Mouse (Mus musculus): ENCODE results near the gene Rap1a. TPM values are rescaled to one million over a fixed set of nuclear protein-coding genes. Genes with fewer than 3 reads are reported as not detected.

Gene Rap1a
- polyA plus RNA-seq (2012): 2.1 and 3.8 TPM in 2 replicates

- H3K4me1 ChIP-seq (ENCODE audit: control insufficient read depth): peaks cover 82% of the 10 kb centered on the region
- TF ChIP-seq GATA1 (IDR thresholded peaks at IDR 0.05; ENCODE audit: low read length): 0 out of 2 replicates have a peak, but pooled peaks have one; percentile 8
- no peak for TF ChIP-seq TAL1 (IDR thresholded peaks at IDR 0.05; ENCODE audit: low read length)
These were observed at the start of gene Rap1a for GRCm38 (mm10) chr3:105801191-105802166. TSS of gene Rap1a (minus strand) at chr3:105801336.

GRCm38 (mm10) chr3:105846294-105847069 lies 45.3 kb upstream of the Rap1a start:
- H3K27me3 ChIP-seq (ENCODE audit: control insufficient read depth): peaks cover 6% of the 10 kb centered on the region; the same call in 1 of the 2 replicates
- no peaks in the 10 kb centered on the region for H3K36me3 ChIP-seq (ENCODE audit: control insufficient read depth)
- H3K4me3 ChIP-seq (replicated peaks): no peak overlapping the region
- TF ChIP-seq TAL1 (IDR thresholded peaks at IDR 0.05; ENCODE audit: low read length) (no peak), GATA1 (IDR thresholded peaks at IDR 0.05; ENCODE audit: low read length) (no peak)
- H3K4me1 ChIP-seq (ENCODE audit: control insufficient read depth): peaks cover 11% of the 10 kb centered on the region
- H3K9me3 ChIP-seq (ENCODE audit: control insufficient read depth, low read length): no peaks in the 10 kb centered on the region

More at GRCm38 (mm10) chr3:105801191-105802166, at the start of gene Rap1a:
- Histone ChIP-seq H3K9me3 (ENCODE audit: control insufficient read depth, low read length) (no peaks in the 10 kb centered on the region), H3K36me3 (ENCODE audit: control insufficient read depth) (peaks cover 9% of the 10 kb centered on the region), H3K4me3 (replicated peaks) (peak within 1 kb of the TSS; percentile 99), H3K27me3 (ENCODE audit: control insufficient read depth) (no peaks in the 10 kb centered on the region)

GRCm38 (mm10) chr3:105839836-105840235 lies 38.7 kb upstream of the Rap1a start:
- Histone ChIP-seq H3K4me1 (ENCODE audit: control insufficient read depth) (peaks cover 20% of the 10 kb centered on the region), H3K9me3 (ENCODE audit: control insufficient read depth, low read length) (no peaks in the 10 kb centered on the region), H3K27me3 (ENCODE audit: control insufficient read depth) (peaks cover 2% of the 10 kb centered on the region; the same call in 1 of the 2 replicates), H3K4me3 (replicated peaks) (no peak overlapping the region), H3K36me3 (ENCODE audit: control insufficient read depth) (no peaks in the 10 kb centered on the region)
- TF ChIP-seq GATA1 (IDR thresholded peaks at IDR 0.05; ENCODE audit: low read length) (no peak), TAL1 (IDR thresholded peaks at IDR 0.05; ENCODE audit: low read length) (no peak)

GRCm38 (mm10) chr3:105838655-105839054 lies 37.5 kb upstream of the Rap1a start:
- peaks cover 2% of the 10 kb centered on the region; the same call in 1 of the 2 replicates for H3K27me3 ChIP-seq (ENCODE audit: control insufficient read depth)
- H3K4me1 ChIP-seq (ENCODE audit: control insufficient read depth): peaks cover 16% of the 10 kb centered on the region
- no peak overlapping the region for H3K4me3 ChIP-seq (replicated peaks)
- H3K9me3 ChIP-seq (ENCODE audit: control insufficient read depth, low read length): no peaks in the 10 kb centered on the region
- H3K36me3 ChIP-seq (ENCODE audit: control insufficient read depth): no peaks in the 10 kb centered on the region
- TF ChIP-seq TAL1 (IDR thresholded peaks at IDR 0.05; ENCODE audit: low read length) (no peak), GATA1 (IDR thresholded peaks at IDR 0.05; ENCODE audit: low read length) (no peak)

- TF ChIP-seq GATA1 (IDR thresholded peaks at IDR 0.05; ENCODE audit: low read length): no peak
- Histone ChIP-seq H3K9me3 (ENCODE audit: control insufficient read depth, low read length) (no peaks in the 10 kb centered on the region), H3K27me3 (ENCODE audit: control insufficient read depth) (peaks cover under 1% of the 10 kb centered on the region; the same call in 1 of the 2 replicates), H3K4me3 (replicated peaks) (no peak overlapping the region), H3K4me1 (ENCODE audit: control insufficient read depth) (peaks cover 16% of the 10 kb centered on the region), H3K36me3 (ENCODE audit: control insufficient read depth) (no peaks in the 10 kb centered on the region)
These were observed 35.7 kb upstream of the Rap1a start for GRCm38 (mm10) chr3:105836883-105837282.

GRCm38 (mm10) chr3:105835875-105836274 lies 34.7 kb upstream of the Rap1a start:
- H3K4me3 ChIP-seq (replicated peaks): no peak overlapping the region
- peaks cover 4% of the 10 kb centered on the region for H3K27me3 ChIP-seq (ENCODE audit: control insufficient read depth)
- H3K9me3 ChIP-seq (ENCODE audit: control insufficient read depth, low read length): no peaks in the 10 kb centered on the region
- TF ChIP-seq GATA1 (IDR thresholded peaks at IDR 0.05; ENCODE audit: low read length) (no peak), TAL1 (IDR thresholded peaks at IDR 0.05; ENCODE audit: low read length) (no peak)
- H3K4me1 ChIP-seq (ENCODE audit: control insufficient read depth): peaks cover 16% of the 10 kb centered on the region
- H3K36me3 ChIP-seq (ENCODE audit: control insufficient read depth): no peaks in the 10 kb centered on the region

- TF ChIP-seq TAL1 (IDR thresholded peaks at IDR 0.05; ENCODE audit: low read length) (no peak), GATA1 (IDR thresholded peaks at IDR 0.05; ENCODE audit: low read length) (no peak)
- H3K27me3 ChIP-seq (ENCODE audit: control insufficient read depth): peaks cover 10% of the 10 kb centered on the region
- H3K4me3 ChIP-seq (replicated peaks): no peak overlapping the region
These were observed 30.4 kb upstream of the Rap1a start for GRCm38 (mm10) chr3:105831584-105831983.

GRCm38 (mm10) chr3:105825501-105826161 lies 24.5 kb upstream of the Rap1a start:
- Histone ChIP-seq H3K9me3 (ENCODE audit: control insufficient read depth, low read length) (no peaks in the 10 kb centered on the region), H3K4me3 (replicated peaks) (no peak overlapping the region), H3K36me3 (ENCODE audit: control insufficient read depth) (no peaks in the 10 kb centered on the region), H3K4me1 (ENCODE audit: control insufficient read depth) (peaks cover 13% of the 10 kb centered on the region), H3K27me3 (ENCODE audit: control insufficient read depth) (peaks cover 17% of the 10 kb centered on the region)
- TF ChIP-seq TAL1 (IDR thresholded peaks at IDR 0.05; ENCODE audit: low read length) (no peak), GATA1 (IDR thresholded peaks at IDR 0.05; ENCODE audit: low read length) (no peak)

More at GRCm38 (mm10) chr3:105831584-105831983, 30.4 kb upstream of the Rap1a start:
- H3K9me3 ChIP-seq (ENCODE audit: control insufficient read depth, low read length): no peaks in the 10 kb centered on the region
- no peaks in the 10 kb centered on the region for H3K36me3 ChIP-seq (ENCODE audit: control insufficient read depth)
- H3K4me1 ChIP-seq (ENCODE audit: control insufficient read depth): peaks cover 11% of the 10 kb centered on the region
